ENCODE assay signal across 9 mouse cellular contexts in genomic region chr8:83049171-83049601, GRCm38 (mm10).
DNase-seq lines count a peak whose midpoint lies in the region; ATAC-seq and TF ChIP-seq lines count a peak whose summit lies in the region.
"Had no signal": no experiment of that assay in that cellular context is flagged by ENCODE, and none has a peak within 500 bp of the region (broad histone marks: within the 10 kb centered on the region; RNA-seq: fewer than 3 reads in every experiment).

No protein-coding gene starts in this region.

- no peak overlapping the region for H3K4me3 ChIP-seq in lung, postnatal 0 days (ENCODE audit: low read depth, low read length)
- no peak overlapping the region for H3K4me3 ChIP-seq in limb, embryonic 13.5 days
- H3K4me3 ChIP-seq: neural tube, embryonic 12.5 days had no signal

- TF ChIP-seq CTCF in lung, postnatal 0 days (IDR thresholded peaks at IDR 0.05), result no peak

- H3K9me3 ChIP-seq in lung, postnatal 0 days (ENCODE audit: low read length), result no peaks in the 10 kb centered on the region
- H3K9me3 ChIP-seq in limb, embryonic 13.5 days, result no peaks in the 10 kb centered on the region
- H3K9me3 ChIP-seq: neural tube, embryonic 12.5 days had no signal

- WGBS in lung, postnatal 0 days, result 31% methylated on average over 7 of the region's 7 CpGs
- WGBS in limb, embryonic 13.5 days, result 21% methylated on average over 7 of the region's 7 CpGs

- no peak for TF ChIP-seq EP300 in lung, postnatal 0 days (IDR thresholded peaks at IDR 0.05)

- ATAC-seq in lung, postnatal 0 days, result peak; percentile 49; the same call in 1 of the 2 replicates
- peak; percentile 78 for ATAC-seq in limb, embryonic 13.5 days (ENCODE audit: low FRiP score, low read depth)

- no peaks in the 10 kb centered on the region for H3K27me3 ChIP-seq in lung, postnatal 0 days (replicated peaks; ENCODE audit: insufficient read depth, low read length)
- no peaks in the 10 kb centered on the region for H3K27me3 ChIP-seq in limb, embryonic 13.5 days
- H3K27me3 ChIP-seq: neural tube, embryonic 12.5 days had no signal

- 0 out of 2 replicates have a peak overlapping the region, but pooled peaks have one; percentile 14 for H3K27ac ChIP-seq in lung, postnatal 0 days (ENCODE audit: low read length)
- H3K27ac ChIP-seq in limb, embryonic 13.5 days, result peak overlapping the region; percentile 86
- H3K27ac ChIP-seq: neural tube, embryonic 12.5 days had no signal

- no peaks in the 10 kb centered on the region for H3K36me3 ChIP-seq in lung, postnatal 0 days (ENCODE audit: insufficient read depth, low read length)
- H3K36me3 ChIP-seq in limb, embryonic 13.5 days, result no peaks in the 10 kb centered on the region
- H3K36me3 ChIP-seq: neural tube, embryonic 12.5 days had no signal

- DNase-seq in lung, postnatal 0 days (ENCODE audit: low spot score), result peak; percentile 20
- no peak for DNase-seq in lung, postnatal 36 days
- peak; percentile 46 for DNase-seq in gastrocnemius, postnatal 14 days
- DNase-seq in right cerebral cortex, postnatal 14 days, result no peak
- no peak for DNase-seq in left cerebral cortex, adult 18-20 months (ENCODE audit: low spot score in 2 of 2)
- DNase-seq in thymus, postnatal 10 days (ENCODE audit: low spot score in 2 of 2), result no peak
- no peak for DNase-seq in right cerebral cortex, adult 18-20 months

- no peak overlapping the region for H3K9ac ChIP-seq in lung, postnatal 0 days (replicated peaks; ENCODE audit: low read depth)
- no peak overlapping the region for H3K9ac ChIP-seq in limb, embryonic 13.5 days
- H3K9ac ChIP-seq: neural tube, embryonic 12.5 days had no signal

- intact Hi-C loops in gastrocnemius, postnatal 14 days (cut with DNase I; ENCODE audit: low total_unique reads), result no loop called here

- 0 out of 2 replicates have a peak, but pooled peaks cover 5% of the 10 kb centered on the region for H3K4me1 ChIP-seq in lung, postnatal 0 days (ENCODE audit: insufficient read depth, low read depth, low read length)
- H3K4me1 ChIP-seq in limb, embryonic 13.5 days, result peaks cover 42% of the 10 kb centered on the region

- H3K4me2 ChIP-seq in lung, postnatal 0 days (replicated peaks; ENCODE audit: low read depth, low read length), result no peak overlapping the region
- H3K4me2 ChIP-seq in limb, embryonic 13.5 days (replicated peaks), result peak overlapping the region; percentile 22
- H3K4me2 ChIP-seq: neural tube, embryonic 12.5 days had no signal

Comparison
In these comparisons a context has a peak if more than half of its experiments do, and no peak if none do; other contexts are left out.
1. DNase-seq: peak in lung, postnatal 0 days (single experiment) and gastrocnemius, postnatal 14 days (single experiment); none in lung, postnatal 36 days (single experiment), right cerebral cortex, postnatal 14 days (single experiment), left cerebral cortex, adult 18-20 months (0 of 2), thymus, postnatal 10 days (0 of 2) and right cerebral cortex, adult 18-20 months (single experiment).